ENCODE assay signal across 21 mouse cellular contexts in the genomic region with DNA sequence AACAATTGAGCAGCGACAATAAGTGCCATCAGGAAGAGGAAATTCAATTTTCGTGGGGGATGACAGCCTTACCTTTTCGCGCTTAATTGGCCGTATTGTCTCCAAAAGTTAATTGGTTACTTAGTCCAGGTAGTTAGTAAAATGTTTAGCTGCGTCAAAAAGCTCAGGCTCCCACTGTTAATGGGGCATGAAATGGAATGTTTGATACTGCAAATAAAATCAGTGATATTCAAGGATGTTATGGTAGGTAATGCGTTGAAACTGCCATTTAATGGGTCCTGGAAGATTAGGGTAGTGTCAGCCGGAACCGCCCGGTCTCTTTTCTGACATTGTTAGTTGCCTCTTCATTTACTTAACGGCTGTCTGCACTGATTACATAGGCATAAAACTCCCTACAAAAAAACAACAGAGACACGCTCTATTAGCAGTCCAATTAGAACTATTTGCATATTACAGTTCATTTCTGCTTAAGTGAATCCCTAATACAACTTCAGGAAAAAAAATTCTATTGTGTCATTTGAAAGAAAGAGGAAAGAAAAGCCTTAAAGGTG.
DNase-seq lines count a peak whose midpoint lies in the region; ATAC-seq lines count a peak whose summit lies in the region.
"Had no signal": no experiment of that assay in that cellular context is flagged by ENCODE, and none has a peak within 500 bp of the region (broad histone marks: within the 10 kb centered on the region; RNA-seq: fewer than 3 reads in every experiment).

No protein-coding gene starts in this region.

- no peaks in the 10 kb centered on the region for H3K36me3 ChIP-seq in forebrain, embryonic 12.5 days (replicated peaks)
- H3K36me3 ChIP-seq in forebrain, embryonic 10.5 days (replicated peaks): no peaks in the 10 kb centered on the region
- no peaks in the 10 kb centered on the region for H3K36me3 ChIP-seq in neural tube, embryonic 12.5 days
- H3K36me3 ChIP-seq in heart, embryonic 11.5 days (ENCODE audit: control insufficient read depth, insufficient read depth, low read length): no peaks in the 10 kb centered on the region
- H3K36me3 ChIP-seq: embryonic facial prominence, embryonic 15.5 days; heart, embryonic 12.5 days; liver, embryonic 12.5 days; lung, embryonic 15.5 days had no signal

- H3K27me3 ChIP-seq in forebrain, embryonic 12.5 days: peaks cover 8% of the 10 kb centered on the region; the same call in 1 of the 2 replicates
- H3K27me3 ChIP-seq in forebrain, embryonic 10.5 days (ENCODE audit: poor library complexity, severe bottlenecking): peaks cover 16% of the 10 kb centered on the region
- H3K27me3 ChIP-seq in neural tube, embryonic 12.5 days (replicated peaks): no peaks in the 10 kb centered on the region
- H3K27me3 ChIP-seq in heart, embryonic 11.5 days (ENCODE audit: control insufficient read depth, insufficient read depth, low read length): no peaks in the 10 kb centered on the region
- H3K27me3 ChIP-seq: embryonic facial prominence, embryonic 15.5 days; heart, embryonic 12.5 days; liver, embryonic 12.5 days; lung, embryonic 15.5 days had no signal

- DNase-seq in forebrain, embryonic 10.5 days (ENCODE audit: extremely low spot score, low spot score): no peak
- no peak for DNase-seq in neural tube, embryonic 10.5 days (ENCODE audit: extremely low spot score, low spot score)
- peak; percentile 20 to 45 for DNase-seq in kidney, postnatal 4 days
- no peak for DNase-seq in heart, adult 9 months (ENCODE audit: low spot score in 2 of 2)
- DNase-seq: adrenal gland, adult 8-10 months; cerebellum, adult 11 months; cerebellum, postnatal 14 days; embryo, embryonic 11 days; gastrocnemius, postnatal 10 days; midbrain, embryonic 14.5 days; right cerebral cortex, postnatal 4 days; thymus, postnatal 25 days had no signal

- peak; percentile 69; the same call in 1 of the 2 replicates for ATAC-seq in forebrain, embryonic 12.5 days (ENCODE audit: low FRiP score)
- peak; percentile 78 for ATAC-seq in neural tube, embryonic 12.5 days (ENCODE audit: low FRiP score, low read depth)
- no peak for ATAC-seq in frontal cortex, adult (ENCODE audit: low TSS enrichment)
- no peak for ATAC-seq in heart, embryonic 11.5 days (replicated peaks; ENCODE audit: insufficient number of reproducible peaks, low FRiP score, low TSS enrichment)
- ATAC-seq: liver, embryonic 12.5 days had no signal

- 34% methylated on average over 12 of the region's 12 CpGs for WGBS in forebrain, embryonic 12.5 days
- 47% methylated on average over 12 of the region's 12 CpGs for WGBS in forebrain, embryonic 10.5 days
- 35% methylated on average over 12 of the region's 12 CpGs for WGBS in neural tube, embryonic 12.5 days
- WGBS in heart, embryonic 11.5 days (ENCODE audit: insufficient replicate concordance): 85% methylated on average over 12 of the region's 12 CpGs

- no peak overlapping the region for H3K4me3 ChIP-seq in forebrain, embryonic 12.5 days (replicated peaks)
- H3K4me3 ChIP-seq in forebrain, embryonic 10.5 days: no peak overlapping the region
- H3K4me3 ChIP-seq in neural tube, embryonic 12.5 days: no peak overlapping the region
- no peak overlapping the region for H3K4me3 ChIP-seq in heart, embryonic 11.5 days (ENCODE audit: low read depth, low read length)
- H3K4me3 ChIP-seq: embryonic facial prominence, embryonic 15.5 days; heart, embryonic 12.5 days; left cerebral cortex, adult 2 months; liver, embryonic 12.5 days; lung, embryonic 15.5 days had no signal

- peaks cover 8% of the 10 kb centered on the region for H3K4me1 ChIP-seq in forebrain, embryonic 12.5 days
- H3K4me1 ChIP-seq in forebrain, embryonic 10.5 days: peaks cover 28% of the 10 kb centered on the region
- no peaks in the 10 kb centered on the region for H3K4me1 ChIP-seq in neural tube, embryonic 12.5 days
- H3K4me1 ChIP-seq in heart, embryonic 11.5 days (ENCODE audit: control insufficient read depth, insufficient read depth, low read length): no peaks in the 10 kb centered on the region
- H3K4me1 ChIP-seq: embryonic facial prominence, embryonic 15.5 days; liver, embryonic 12.5 days had no signal

- H3K9ac ChIP-seq in forebrain, embryonic 12.5 days: no peak overlapping the region
- no peak overlapping the region for H3K9ac ChIP-seq in neural tube, embryonic 12.5 days
- no peak overlapping the region for H3K9ac ChIP-seq in heart, embryonic 11.5 days (ENCODE audit: low read depth, low read length)
- H3K9ac ChIP-seq: embryonic facial prominence, embryonic 15.5 days; heart, embryonic 12.5 days; liver, embryonic 12.5 days; lung, embryonic 15.5 days had no signal

- H3K9me3 ChIP-seq in forebrain, embryonic 12.5 days: no peaks in the 10 kb centered on the region
- H3K9me3 ChIP-seq in forebrain, embryonic 10.5 days: no peaks in the 10 kb centered on the region; the same call in 1 of the 2 replicates
- H3K9me3 ChIP-seq in neural tube, embryonic 12.5 days: no peaks in the 10 kb centered on the region
- no peaks in the 10 kb centered on the region for H3K9me3 ChIP-seq in heart, embryonic 11.5 days (replicated peaks; ENCODE audit: control insufficient read depth, low read length)
- H3K9me3 ChIP-seq: embryonic facial prominence, embryonic 15.5 days; heart, embryonic 12.5 days; liver, embryonic 12.5 days; lung, embryonic 15.5 days had no signal

- H3K4me2 ChIP-seq in forebrain, embryonic 12.5 days: no peak overlapping the region
- no peak overlapping the region for H3K4me2 ChIP-seq in neural tube, embryonic 12.5 days (replicated peaks)
- no peak overlapping the region for H3K4me2 ChIP-seq in heart, embryonic 11.5 days
- H3K4me2 ChIP-seq: embryonic facial prominence, embryonic 15.5 days; heart, embryonic 12.5 days; liver, embryonic 12.5 days; lung, embryonic 15.5 days had no signal

- H3K27ac ChIP-seq in forebrain, embryonic 12.5 days: no peak overlapping the region
- no peak overlapping the region for H3K27ac ChIP-seq in forebrain, embryonic 10.5 days
- no peak overlapping the region for H3K27ac ChIP-seq in neural tube, embryonic 12.5 days
- H3K27ac ChIP-seq in heart, embryonic 11.5 days (ENCODE audit: low read depth, low read length): no peak overlapping the region
- H3K27ac ChIP-seq: embryonic facial prominence, embryonic 15.5 days; left cerebral cortex, adult 2 months; liver, embryonic 12.5 days; lung, embryonic 15.5 days had no signal

Comparison
In these comparisons a context has a peak if more than half of its experiments do, and no peak if none do; other contexts are left out.
1. ATAC-seq: peak in forebrain, embryonic 12.5 days (single experiment) and neural tube, embryonic 12.5 days (single experiment); none in frontal cortex, adult (single experiment) and heart, embryonic 11.5 days (single experiment).
2. DNase-seq: peak in kidney, postnatal 4 days (2 of 2); none in forebrain, embryonic 10.5 days (single experiment), neural tube, embryonic 10.5 days (single experiment) and heart, adult 9 months (0 of 2).